ENCODE assay signal across 8 mouse cellular contexts in genomic region chr16:50428871-50429691, GRCm38 (mm10). TPM values are rescaled to one million over a fixed set of nuclear protein-coding genes. Genes with fewer than 3 reads are reported as not detected.
DNase-seq lines count a peak whose midpoint lies in the region; ATAC-seq lines count a peak whose summit lies in the region.

No protein-coding gene starts in this region.

- H3K4me2 ChIP-seq in embryonic facial prominence, embryonic 11.5 days (ENCODE audit: low read depth, low read length) = peak overlapping the region; percentile 98
- H3K4me2 ChIP-seq in hindbrain, embryonic 11.5 days (replicated peaks; ENCODE audit: low read depth, low read length) = peak overlapping the region; percentile 100
- H3K4me2 ChIP-seq in midbrain, embryonic 13.5 days (replicated peaks) = peak overlapping the region; percentile 100

- H3K27ac ChIP-seq in embryonic facial prominence, embryonic 11.5 days (replicated peaks; ENCODE audit: low read depth, low read length) = no peak overlapping the region
- 0 out of 2 replicates have a peak overlapping the region, but pooled peaks have one; percentile 10 for H3K27ac ChIP-seq in hindbrain, embryonic 11.5 days (ENCODE audit: low read depth, low read length)
- H3K27ac ChIP-seq in limb, embryonic 10.5 days = peak overlapping the region; percentile 95
- H3K27ac ChIP-seq in midbrain, embryonic 13.5 days = no peak overlapping the region

- H3K4me3 ChIP-seq in embryonic facial prominence, embryonic 11.5 days (ENCODE audit: low read depth, low read length) = peak overlapping the region; percentile 93
- peak overlapping the region; percentile 90 for H3K4me3 ChIP-seq in hindbrain, embryonic 11.5 days (ENCODE audit: low read depth, low read length)
- H3K4me3 ChIP-seq in limb, embryonic 10.5 days = peak overlapping the region; percentile 96
- H3K4me3 ChIP-seq in midbrain, embryonic 13.5 days (replicated peaks) = peak overlapping the region; percentile 87

- WGBS in embryonic facial prominence, embryonic 11.5 days = 3% methylated on average over 23 of the region's 23 CpGs
- 2% methylated on average over 23 of the region's 23 CpGs for WGBS in hindbrain, embryonic 11.5 days
- 4% methylated on average over 23 of the region's 23 CpGs for WGBS in limb, embryonic 10.5 days
- WGBS in midbrain, embryonic 13.5 days = 3% methylated on average over 23 of the region's 23 CpGs

- intact Hi-C loops in gastrocnemius, postnatal 14 days (cut with DNase I; ENCODE audit: low total_unique reads) = no loop called here

- peak overlapping the region; percentile 94 for H3K9ac ChIP-seq in embryonic facial prominence, embryonic 11.5 days (replicated peaks; ENCODE audit: low read length)
- H3K9ac ChIP-seq in hindbrain, embryonic 11.5 days (ENCODE audit: low read depth, low read length) = peak overlapping the region; percentile 88
- H3K9ac ChIP-seq in midbrain, embryonic 13.5 days (replicated peaks) = peak overlapping the region; percentile 91

- H3K27me3 ChIP-seq in embryonic facial prominence, embryonic 11.5 days (ENCODE audit: control insufficient read depth, insufficient read depth, low read length) = no peaks in the 10 kb centered on the region
- no peaks in the 10 kb centered on the region for H3K27me3 ChIP-seq in hindbrain, embryonic 11.5 days (ENCODE audit: control insufficient read depth, insufficient read depth, low read length)
- no peaks in the 10 kb centered on the region for H3K27me3 ChIP-seq in limb, embryonic 10.5 days (ENCODE audit: low read depth, poor library complexity, severe bottlenecking)
- H3K27me3 ChIP-seq in midbrain, embryonic 13.5 days = no peaks in the 10 kb centered on the region

- no peaks in the 10 kb centered on the region for H3K9me3 ChIP-seq in embryonic facial prominence, embryonic 11.5 days (replicated peaks; ENCODE audit: control insufficient read depth, low read length)
- no peaks in the 10 kb centered on the region for H3K9me3 ChIP-seq in hindbrain, embryonic 11.5 days (ENCODE audit: control insufficient read depth, low read length)
- no peaks in the 10 kb centered on the region for H3K9me3 ChIP-seq in limb, embryonic 10.5 days (replicated peaks)
- no peaks in the 10 kb centered on the region for H3K9me3 ChIP-seq in midbrain, embryonic 13.5 days

- no peaks in the 10 kb centered on the region for H3K4me1 ChIP-seq in embryonic facial prominence, embryonic 11.5 days (ENCODE audit: control insufficient read depth, insufficient read depth, low read length)
- H3K4me1 ChIP-seq in hindbrain, embryonic 11.5 days (replicated peaks; ENCODE audit: control insufficient read depth, insufficient read depth, low read length) = no peaks in the 10 kb centered on the region
- peaks cover 16% of the 10 kb centered on the region for H3K4me1 ChIP-seq in limb, embryonic 10.5 days
- H3K4me1 ChIP-seq in midbrain, embryonic 13.5 days (replicated peaks) = peaks cover 6% of the 10 kb centered on the region

- no peaks in the 10 kb centered on the region for H3K36me3 ChIP-seq in embryonic facial prominence, embryonic 11.5 days (replicated peaks; ENCODE audit: control insufficient read depth, insufficient read depth, low read depth, low read length)
- no peaks in the 10 kb centered on the region for H3K36me3 ChIP-seq in hindbrain, embryonic 11.5 days (ENCODE audit: control insufficient read depth, insufficient read depth, low read length)
- H3K36me3 ChIP-seq in limb, embryonic 10.5 days = peaks cover 15% of the 10 kb centered on the region
- H3K36me3 ChIP-seq in midbrain, embryonic 13.5 days = no peaks in the 10 kb centered on the region

- ATAC-seq in embryonic facial prominence, embryonic 11.5 days (replicated peaks; ENCODE audit: insufficient number of reproducible peaks, low FRiP score, low TSS enrichment, low read depth) = no peak
- ATAC-seq in hindbrain, embryonic 11.5 days (ENCODE audit: low FRiP score) = no peak
- no peak; the same call in 1 of the 2 replicates for ATAC-seq in midbrain, embryonic 13.5 days

- DNase-seq in gastrocnemius, postnatal 14 days = peak; percentile 9
- no peak for DNase-seq in gastrocnemius, postnatal 25 days
- peak; percentile 45 for DNase-seq in R1 (ENCODE audit: low read depth, low spot score)
- DNase-seq in embryonic facial prominence, embryonic 11.5 days (ENCODE audit: low spot score) = peak; percentile 49
- DNase-seq in hindbrain, embryonic 11.5 days (ENCODE audit: low spot score) = no peak
- peak; percentile 59 for DNase-seq in limb, embryonic 10.5 days (ENCODE audit: low spot score)
- peak; percentile 13 for DNase-seq in testis, postnatal 14 days (ENCODE audit: low spot score)

RNA-seq across cellular contexts. Expression of gene Bbx, which starts 3.1 kb away (rescaled TPM):
- 1 to 10 TPM; 8.4 to 8.5 TPM for total RNA-seq in gastrocnemius, postnatal 14 days (2021)
- total RNA-seq in gastrocnemius, postnatal 25 days (2021) = 1 to 10 TPM; 6.2 to 6.6 TPM
- polyA plus RNA-seq in embryonic facial prominence, embryonic 11.5 days (2014; fragmentation: Nextera tagmentation; extraction: Ambion mirVana) = 30.1 and 33.6 TPM in 2 replicates
- polyA plus RNA-seq in hindbrain, embryonic 11.5 days (2014; fragmentation: Nextera tagmentation; extraction: Ambion mirVana) = 36.9 and 42.2 TPM in 2 replicates
- 42.2 and 45.2 TPM in 2 replicates for polyA plus RNA-seq in limb, embryonic 10.5 days (2016; fragmentation: Nextera tagmentation; extraction: Ambion mirVana)
- polyA plus RNA-seq in midbrain, embryonic 13.5 days (2015; fragmentation: Nextera tagmentation; extraction: Ambion mirVana) = 26.3 and 27.7 TPM in 2 replicates

Comparison
In these comparisons a context has a peak if more than half of its experiments do, and no peak if none do; other contexts are left out.
1. DNase-seq: peak in gastrocnemius, postnatal 14 days (single experiment), R1 (single experiment), embryonic facial prominence, embryonic 11.5 days (single experiment), limb, embryonic 10.5 days (single experiment) and testis, postnatal 14 days (single experiment); none in gastrocnemius, postnatal 25 days (single experiment) and hindbrain, embryonic 11.5 days (single experiment).
2. H3K27ac ChIP-seq: peak in hindbrain, embryonic 11.5 days (single experiment) and limb, embryonic 10.5 days (single experiment); none in embryonic facial prominence, embryonic 11.5 days (single experiment) and midbrain, embryonic 13.5 days (single experiment).
3. Peak in every context shown above with its lines, with median percentiles within 50 percentile points of each other: H3K4me2 ChIP-seq, H3K4me3 ChIP-seq and H3K9ac ChIP-seq.